Mouse (Mus musculus) cerebellum, adult (tissue): ENCODE measurements around the gene Ttll10.

ENCODE experiments used
- ATAC-seq: cut with Nextera tagmentation; 2 replicates; pipeline ENCODE4 v1.9.2; 2017; ENCODE audit warnings: mild to moderate bottlenecking, moderate library complexity, mixed read lengths; ENCODE audit not compliant: insufficient number of reproducible peaks, low FRiP score, low TSS enrichment

Ttll10 gene

GRCm38 (mm10) chr4:156067256-156067949 is 8.2 kb upstream of the Ttll10 start:
- ATAC-seq = no peak

GRCm38 (mm10) chr4:156065156-156065894 is 6.1 kb upstream of the Ttll10 start:
- ATAC-seq = no peak

GRCm38 (mm10) chr4:156064510-156064897 is 5.3 kb upstream of the Ttll10 start:
- ATAC-seq = no peak

DNA sequence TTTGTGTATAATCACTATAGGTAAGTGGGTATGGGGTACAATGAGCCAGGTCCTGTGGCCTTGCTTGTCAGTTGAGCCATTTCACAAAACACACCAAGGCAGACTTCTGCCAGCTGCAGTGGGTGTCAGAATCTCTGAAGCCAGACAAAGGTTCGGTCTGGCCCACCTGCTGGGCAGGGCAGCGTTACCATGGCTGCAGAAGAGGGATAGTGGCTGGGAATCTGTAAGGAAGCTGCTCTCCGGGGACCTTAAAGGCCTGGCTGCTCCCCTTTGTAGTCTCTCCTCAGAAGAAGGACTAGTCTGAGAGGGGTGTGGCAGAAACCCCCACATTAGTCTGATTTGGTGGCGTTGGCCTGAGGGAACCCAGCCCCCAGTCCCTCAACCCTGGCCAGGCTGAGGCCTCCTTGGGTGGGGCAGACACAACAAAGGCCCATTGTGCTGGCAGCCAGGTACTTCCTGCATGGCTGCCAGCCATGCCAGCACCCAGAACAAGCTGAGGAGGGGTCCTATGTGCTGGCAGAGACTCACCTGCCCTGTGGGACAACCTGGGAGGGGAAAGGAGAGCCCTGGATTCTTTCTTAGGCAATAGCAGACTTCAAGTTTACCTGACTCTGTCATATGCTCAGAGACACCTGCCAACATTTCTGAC is 4.8 kb upstream of the Ttll10 start:
- ATAC-seq = no peak

- ATAC-seq = no peak
These were observed 499 bp upstream of the Ttll10 start for GRCm38 (mm10) chr4:156059713-156060112.

DNA sequence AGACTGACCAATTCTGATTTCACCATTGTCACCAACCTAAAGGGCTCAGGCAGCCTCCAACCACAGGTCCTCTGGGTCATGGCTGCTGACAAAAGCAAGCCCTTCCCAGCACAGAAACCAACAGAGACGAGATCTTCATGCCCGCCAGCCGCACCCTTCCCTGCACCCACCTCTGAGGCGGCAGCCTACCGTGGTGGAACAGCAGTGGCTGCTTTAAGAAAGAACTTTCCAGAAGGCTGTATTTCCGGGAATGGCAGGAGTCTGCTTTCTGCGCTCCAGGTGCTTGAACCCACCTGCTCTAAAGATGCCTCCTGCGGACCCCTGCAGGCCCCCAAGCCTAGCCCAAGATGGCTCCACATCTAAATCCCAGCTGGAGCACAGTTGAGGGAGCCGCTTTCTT is 388 bp downstream of the Ttll10 start:
- no peak for ATAC-seq

GRCm38 (mm10) chr4:156057702-156058101 is 1.5 kb downstream of the Ttll10 start:
- no peak for ATAC-seq

GRCm38 (mm10) chr4:156055173-156055572 is 4.0 kb downstream of the Ttll10 start:
- ATAC-seq = no peak

DNA sequence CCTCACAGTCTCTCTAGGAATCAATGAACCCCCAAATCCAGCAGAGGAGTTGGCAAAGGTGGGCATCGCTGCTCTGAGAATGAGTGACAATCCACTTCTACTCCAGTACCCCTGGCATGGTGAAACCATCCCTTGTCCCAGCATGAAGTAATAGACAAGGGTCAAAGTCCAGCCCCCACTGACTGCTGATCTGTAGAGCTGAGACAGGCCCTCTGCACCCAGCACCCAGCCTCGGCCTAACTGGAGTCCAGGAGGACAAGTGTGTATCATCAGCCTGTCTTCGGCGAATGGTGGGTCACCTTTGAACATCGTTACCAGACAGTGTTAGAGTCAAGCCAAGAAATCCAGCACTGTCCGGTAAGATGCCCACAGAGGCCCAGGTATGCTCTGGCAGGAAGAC is 4.6 kb downstream of the Ttll10 start:
- no peak for ATAC-seq

DNA sequence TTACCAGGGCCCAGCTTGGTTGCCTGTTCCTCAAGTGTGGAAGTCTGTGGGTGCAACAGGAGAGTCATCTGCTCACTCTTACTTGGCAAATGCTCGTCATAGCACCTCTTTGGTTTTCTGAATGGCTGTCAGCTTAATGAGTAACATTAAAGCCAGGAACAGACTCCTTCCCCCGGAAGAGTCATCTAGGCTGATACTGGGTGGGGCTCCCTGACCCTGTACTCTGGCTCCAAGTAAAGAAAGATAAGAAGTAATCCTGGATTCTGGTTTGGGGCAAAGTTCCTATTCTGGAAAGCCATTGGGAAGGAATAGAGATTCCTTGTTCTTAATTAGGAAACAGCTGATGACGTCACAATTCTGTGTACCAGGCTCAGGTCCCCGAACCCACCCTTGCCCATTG is 5.1 kb downstream of the Ttll10 start:
- ATAC-seq = no peak

- no peak for ATAC-seq
These were observed 6.1 kb downstream of the Ttll10 start for GRCm38 (mm10) chr4:156053113-156053512.

DNA sequence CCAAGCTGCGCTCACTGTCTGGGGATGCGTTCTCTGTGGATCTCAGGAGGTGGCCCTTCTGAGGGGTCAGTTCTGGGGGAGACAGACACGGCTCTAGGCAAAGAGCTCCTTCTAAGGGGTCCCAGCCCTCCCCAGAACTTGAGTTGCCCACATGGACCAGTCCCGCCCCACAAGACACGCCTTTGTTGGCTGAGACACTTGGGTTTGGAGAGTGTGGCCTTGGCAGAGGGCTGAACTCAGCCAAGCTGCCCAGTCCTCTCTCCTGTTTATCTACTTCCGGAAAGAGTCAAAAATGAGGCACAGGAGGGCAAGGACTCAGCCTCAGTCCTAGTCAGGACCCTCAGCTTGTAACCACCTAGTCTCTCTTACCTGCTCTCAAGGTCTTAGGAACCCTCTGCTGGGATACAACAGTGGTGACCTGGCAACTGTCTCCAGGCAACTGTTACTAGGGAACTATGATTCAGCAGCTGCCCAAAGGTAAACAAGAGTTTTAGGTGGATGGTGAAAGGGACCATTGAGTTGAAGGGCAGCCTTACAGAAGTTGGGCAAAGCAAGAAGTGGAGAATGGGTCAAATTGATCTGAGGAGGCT is 8.7 kb downstream of the Ttll10 start:
- ATAC-seq = no peak

DNA sequence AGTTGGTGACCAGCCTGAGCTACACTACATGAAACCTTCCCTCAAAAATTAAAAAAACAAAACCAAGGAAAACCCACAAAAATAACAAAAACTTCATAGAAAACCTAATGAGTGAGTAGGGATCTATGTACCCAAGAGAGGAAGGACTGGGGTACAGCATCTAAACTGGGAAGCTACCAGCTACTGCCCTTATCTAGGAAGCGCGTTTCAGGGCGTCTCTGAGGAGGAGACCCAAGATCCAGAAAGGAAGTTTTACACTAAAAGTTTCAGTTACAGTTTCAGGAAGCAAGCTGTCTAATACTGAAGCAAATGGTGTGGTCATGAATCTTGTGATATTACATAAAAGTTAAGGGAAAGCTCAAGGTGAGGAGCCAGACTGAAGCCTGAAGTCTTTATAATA is 9.4 kb downstream of the Ttll10 start:
- ATAC-seq = no peak

DNA sequence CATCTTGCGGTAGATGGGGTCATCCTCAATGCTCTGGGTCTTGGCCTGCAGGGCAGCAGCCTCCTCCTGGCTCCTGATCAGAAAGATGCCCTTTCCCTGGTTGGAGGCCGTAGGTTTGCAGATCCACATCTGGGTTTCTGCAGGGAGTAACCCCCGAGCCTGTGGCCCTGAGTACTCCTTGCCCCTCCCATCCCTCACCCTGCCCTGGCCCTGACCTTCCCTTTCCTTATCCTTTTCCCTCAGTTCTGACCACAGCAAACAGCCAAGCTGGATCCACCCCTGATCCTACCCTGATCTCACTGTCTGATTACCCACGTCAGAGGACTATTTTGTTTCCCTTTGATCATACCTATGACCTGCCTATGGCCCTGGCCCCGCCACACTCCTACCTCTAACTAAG is 14.5 kb downstream of the Ttll10 start:
- ATAC-seq = no peak

DNA sequence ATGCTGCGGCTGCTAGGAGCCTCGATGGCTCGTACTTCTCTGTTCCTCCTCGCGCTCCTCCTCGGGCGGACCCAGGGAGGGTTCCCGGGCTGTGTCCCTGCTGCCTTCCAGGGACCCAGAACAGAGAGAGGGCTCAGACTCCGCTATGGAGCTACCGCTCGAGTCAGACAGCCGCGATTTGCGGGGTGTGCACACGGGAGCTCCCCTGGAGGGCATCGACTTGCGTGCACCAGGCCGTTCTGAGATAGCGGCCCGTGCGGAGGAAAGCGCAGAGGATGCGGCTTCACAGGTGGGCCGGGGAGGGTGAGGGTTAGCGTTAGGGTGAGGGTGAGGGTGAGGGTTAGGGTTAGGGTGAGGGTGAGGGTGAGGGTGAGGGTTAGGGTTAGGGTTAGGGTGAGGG is 24.3 kb downstream of the Ttll10 start:
- no peak for ATAC-seq

DNA sequence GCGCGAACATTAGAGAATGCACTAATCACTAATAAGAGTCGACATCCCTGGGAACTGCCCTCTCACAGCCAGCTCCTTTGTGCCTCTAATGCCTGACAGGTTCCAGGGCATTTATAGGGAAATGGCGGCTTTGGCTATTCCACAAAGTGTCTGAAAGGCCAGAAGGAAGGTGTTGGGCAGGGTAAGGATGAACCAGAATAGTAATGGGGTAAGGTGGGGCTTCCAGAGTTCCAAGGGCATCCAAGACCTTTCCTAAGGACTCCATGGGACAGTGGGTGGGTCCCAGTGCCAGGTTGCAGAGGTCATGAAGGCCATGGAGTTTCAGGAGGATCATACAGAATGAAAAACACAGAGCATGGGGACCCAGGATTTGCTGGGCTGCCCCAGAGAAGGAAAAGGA is 24.9 kb downstream of the Ttll10 start:
- no peak for ATAC-seq

- no peak for ATAC-seq
These were observed 25.6 kb downstream of the Ttll10 start for GRCm38 (mm10) chr4:156033476-156034119.

DNA sequence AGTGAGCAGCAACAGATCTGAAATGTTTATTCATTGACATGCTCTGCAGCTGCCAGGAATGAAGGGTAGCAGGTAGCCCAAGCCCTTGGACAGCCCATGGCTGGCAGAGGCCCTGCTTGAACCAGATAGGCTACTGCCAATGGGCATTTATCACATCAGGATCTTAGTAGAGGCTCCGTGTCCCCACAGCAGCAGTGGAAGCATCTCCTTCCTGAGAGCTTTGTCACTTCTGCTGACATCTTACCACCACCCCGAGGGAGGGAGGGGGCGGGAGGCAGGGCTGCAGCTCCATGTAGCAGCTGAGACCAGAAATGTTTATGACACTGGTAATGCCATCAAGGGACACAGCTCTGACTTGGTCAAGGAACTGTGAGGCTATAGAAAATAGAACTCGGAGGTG is 26.4 kb downstream of the Ttll10 start:
- no peak for ATAC-seq

DNA sequence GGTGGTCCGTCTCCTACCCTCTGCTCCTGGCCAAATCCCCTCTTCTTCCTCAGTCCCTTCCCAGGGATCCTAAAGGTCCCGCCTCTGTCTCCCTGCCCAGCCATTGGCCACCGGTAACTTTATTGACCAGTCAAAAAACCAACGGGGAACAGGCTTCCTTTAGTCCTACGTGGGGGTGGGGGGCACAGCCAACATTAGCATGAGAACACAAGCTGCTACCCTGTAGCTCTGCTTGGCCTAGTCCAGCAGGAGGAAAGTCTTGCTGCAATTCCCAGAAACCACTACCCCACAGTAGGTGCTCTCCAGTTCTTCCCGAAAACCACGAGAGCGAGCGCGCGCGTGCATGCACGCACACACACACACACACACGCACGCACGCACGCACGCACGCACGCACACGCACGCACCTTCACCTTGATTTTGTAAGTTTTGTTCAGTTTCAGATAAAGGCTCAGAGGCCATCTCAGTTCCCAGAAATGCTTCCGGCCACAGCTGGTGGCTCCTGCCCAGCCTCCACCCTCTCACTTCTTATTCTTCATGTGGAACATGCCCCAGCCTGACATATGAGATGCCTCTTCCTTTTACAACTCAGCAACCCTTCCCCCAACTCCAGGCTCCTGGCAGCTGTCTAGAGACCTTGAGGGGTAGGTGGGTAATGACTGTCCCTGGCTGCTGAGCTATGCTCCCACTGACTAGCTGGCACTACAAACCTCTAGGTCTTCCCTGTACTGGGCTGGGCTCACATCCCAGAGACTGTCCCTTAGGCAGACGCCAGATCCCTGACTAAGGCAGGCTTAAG is 27.4 kb downstream of the Ttll10 start:
- ATAC-seq = peak; percentile 63

- ATAC-seq = no peak; the same call in 1 of the 2 replicates
These were observed 28.0 kb downstream of the Ttll10 start for GRCm38 (mm10) chr4:156031255-156031592.
